Mouse (Mus musculus) natural killer cell, adult 2 months (primary cell): ENCODE measurements around the gene Btnl9.
"Not testable (repeated sequence)": the region's sequence is repeated elsewhere in the genome, so short reads cannot be mapped to it uniquely, and the experiment has no call there.

Source experiments
- DNase-seq, 2 experiments: peaks; one replicate each; pipeline ENCODE4 v3.0.0; 2022; ENCODE audit warnings: low spot score in 2 of 2

The Btnl9 gene

GRCm38 (mm10) chr11:49186955-49187488 lies at the start of gene Btnl9:
TSS of gene Btnl9 (minus strand) at chr11:49187159.
- DNase-seq = no peak

GRCm38 (mm10) chr11:49235459-49236207 lies 48.7 kb upstream of the Btnl9 start:
- DNase-seq = no peak

DNA sequence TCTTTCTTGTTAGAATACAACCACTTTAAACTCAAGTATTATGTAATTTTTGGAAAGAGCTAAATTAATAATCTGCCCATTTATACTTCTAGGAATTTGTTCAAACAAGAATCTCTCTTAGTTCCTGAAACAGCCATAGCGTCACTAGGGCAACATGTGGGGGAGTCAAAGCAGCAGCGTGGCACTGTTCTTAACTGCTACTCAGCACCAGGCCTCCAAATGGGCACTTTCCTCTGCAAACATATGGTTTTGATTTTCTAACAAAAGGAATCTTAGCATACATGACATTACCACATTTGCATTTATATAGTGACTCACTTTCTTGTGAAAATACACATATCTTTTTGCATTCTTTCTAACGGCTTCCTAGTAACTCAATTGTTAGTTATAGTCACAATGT lies 45.8 kb upstream of the Btnl9 start:
- DNase-seq = no peak

- no peak for DNase-seq
Observed at GRCm38 (mm10) chr11:49224455-49224854, 37.5 kb upstream of the Btnl9 start.

- no peak for DNase-seq
Observed at GRCm38 (mm10) chr11:49219271-49219670, 32.3 kb upstream of the Btnl9 start.

DNA sequence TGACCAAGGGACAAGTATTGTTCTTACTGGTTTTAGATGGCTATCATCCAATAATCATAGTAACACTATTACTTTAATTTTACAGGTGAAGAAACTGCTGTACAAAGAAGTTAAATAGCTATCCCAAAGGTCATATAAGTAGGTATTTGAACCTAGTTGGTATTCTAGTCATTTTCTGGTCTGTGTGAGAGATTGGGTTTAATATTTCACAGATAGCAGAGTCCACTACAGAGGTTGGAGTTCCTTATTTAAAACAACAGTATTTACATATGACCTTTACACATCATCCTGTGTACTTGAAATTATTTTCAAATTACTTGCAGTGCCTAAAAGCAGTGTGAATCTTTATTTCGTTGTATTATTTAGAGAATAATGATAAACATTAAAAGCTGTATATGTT lies 26.5 kb upstream of the Btnl9 start:
- no peak for DNase-seq

DNA sequence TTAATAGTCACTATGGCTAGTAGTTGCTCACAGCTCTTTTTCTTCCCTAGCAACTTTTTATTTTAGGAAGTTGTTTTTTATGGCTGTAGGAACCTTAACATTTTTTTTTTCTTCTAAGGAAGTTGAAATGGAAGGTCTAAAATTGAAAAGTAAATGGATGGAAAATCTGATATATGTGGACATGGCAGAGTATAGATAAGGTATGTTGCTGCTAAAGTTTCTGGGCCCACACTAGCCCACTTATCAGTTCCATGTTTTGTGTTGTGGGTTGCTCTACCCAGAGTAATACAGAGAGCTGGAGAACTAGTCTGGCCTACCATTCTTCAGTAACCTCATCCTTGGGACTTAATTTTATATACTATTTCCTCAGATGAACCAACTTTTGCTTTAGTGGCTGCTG lies 25.6 kb upstream of the Btnl9 start:
- no peak for DNase-seq

- DNase-seq = no peak
Observed at GRCm38 (mm10) chr11:49207495-49207894, 20.5 kb upstream of the Btnl9 start.

DNA sequence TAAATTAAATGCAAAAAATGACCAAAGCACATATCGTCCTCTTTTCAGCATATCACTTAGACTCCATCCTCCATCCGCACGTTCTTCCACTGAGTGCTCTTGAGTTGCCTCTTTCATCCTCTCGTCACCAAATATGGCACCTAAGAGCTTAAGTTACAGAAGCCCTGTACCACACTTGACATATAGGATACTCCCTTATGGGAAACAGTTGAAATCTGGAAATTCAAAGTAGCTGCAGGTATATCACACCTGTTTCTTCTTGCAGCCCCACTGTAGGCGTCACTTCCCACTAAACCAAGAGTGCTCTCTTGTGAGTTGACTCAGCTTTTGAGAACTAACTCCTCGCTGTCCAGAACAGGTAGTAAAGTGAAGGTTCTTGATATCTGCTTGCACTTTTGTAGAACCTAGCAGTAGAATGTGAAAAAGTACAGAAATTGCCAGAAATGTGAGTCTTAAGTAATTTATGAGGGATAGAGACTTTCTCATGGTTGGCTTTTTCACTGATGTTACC lies 18.2 kb upstream of the Btnl9 start:
- peak in 1 of 2 experiments; percentile 5 for DNase-seq

- peak; percentile 72 to 78 for DNase-seq
Observed at GRCm38 (mm10) chr11:49203771-49204497, 17.0 kb upstream of the Btnl9 start.

DNA sequence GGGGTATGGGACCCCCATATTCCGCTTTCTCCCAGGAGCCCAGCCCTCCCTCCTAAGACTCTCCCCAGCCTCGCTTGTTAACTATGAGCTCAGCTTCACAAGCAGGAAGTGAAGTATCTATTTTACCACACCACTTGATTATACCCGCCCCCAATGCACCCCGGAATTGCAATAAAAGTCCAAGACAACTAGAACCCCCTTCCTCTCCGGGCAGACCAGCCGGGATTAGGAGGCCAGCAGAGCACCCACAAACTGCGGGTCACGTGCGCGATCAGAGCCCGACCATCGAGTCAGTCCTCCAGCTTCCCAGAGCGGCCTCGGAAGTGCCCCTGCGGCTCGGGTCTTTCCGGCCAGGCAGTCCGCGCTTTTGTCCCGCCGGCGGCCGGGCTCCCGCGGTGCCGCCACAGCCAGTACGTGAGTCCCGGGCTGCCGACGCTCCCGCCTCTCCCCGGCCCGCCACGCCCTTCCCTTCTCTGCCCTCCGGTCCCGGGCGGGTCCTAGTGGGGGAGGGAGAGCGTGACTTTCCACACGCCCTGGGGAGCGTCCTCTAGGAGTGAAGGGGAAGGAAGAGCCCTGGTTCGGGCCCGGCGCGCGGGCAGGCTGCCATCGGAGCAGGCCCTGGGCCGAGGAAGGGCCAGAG lies 16.3 kb upstream of the Btnl9 start, which contains the start of gene Zfp62:
Gene Zfp62 (plus strand): TSS at position 164 of the 640 bp plus-strand sequence.
- DNase-seq = peak; percentile 93 to 94

GRCm38 (mm10) chr11:49202523-49203061 lies 15.6 kb upstream of the Btnl9 start:
- DNase-seq = peak; percentile 36

GRCm38 (mm10) chr11:49202071-49202470 lies 15.1 kb upstream of the Btnl9 start:
- no peak for DNase-seq

GRCm38 (mm10) chr11:49201142-49201541 lies 14.2 kb upstream of the Btnl9 start:
- no peak for DNase-seq

GRCm38 (mm10) chr11:49200666-49201065 lies 13.7 kb upstream of the Btnl9 start:
- no peak for DNase-seq

GRCm38 (mm10) chr11:49195819-49196322 lies 8.9 kb upstream of the Btnl9 start:
- DNase-seq = no peak

DNA sequence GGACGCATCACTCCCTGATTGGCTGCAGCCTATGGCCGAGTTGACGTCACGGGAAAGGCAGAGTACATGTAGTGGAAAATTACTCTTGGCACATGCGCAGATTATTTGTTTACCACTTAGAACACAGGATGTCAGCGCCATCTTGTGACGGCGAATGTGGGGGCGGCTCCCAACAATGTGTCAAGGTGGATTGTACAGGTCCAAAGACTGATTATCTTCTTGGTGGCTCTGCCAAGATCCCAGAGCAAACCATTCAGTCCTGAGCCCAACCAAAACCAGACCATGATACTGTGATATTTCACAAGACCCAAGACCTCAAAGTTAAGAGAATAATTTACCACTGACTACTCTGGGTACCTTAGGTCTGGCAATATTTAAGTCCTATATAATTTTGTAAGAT lies 7.8 kb upstream of the Btnl9 start:
- not testable (repeated sequence) for DNase-seq

- DNase-seq = no peak
Observed at GRCm38 (mm10) chr11:49191083-49191482, 4.1 kb upstream of the Btnl9 start.

- peak; percentile 44 to 73 for DNase-seq
Observed at GRCm38 (mm10) chr11:49189737-49190136, 2.8 kb upstream of the Btnl9 start.

DNA sequence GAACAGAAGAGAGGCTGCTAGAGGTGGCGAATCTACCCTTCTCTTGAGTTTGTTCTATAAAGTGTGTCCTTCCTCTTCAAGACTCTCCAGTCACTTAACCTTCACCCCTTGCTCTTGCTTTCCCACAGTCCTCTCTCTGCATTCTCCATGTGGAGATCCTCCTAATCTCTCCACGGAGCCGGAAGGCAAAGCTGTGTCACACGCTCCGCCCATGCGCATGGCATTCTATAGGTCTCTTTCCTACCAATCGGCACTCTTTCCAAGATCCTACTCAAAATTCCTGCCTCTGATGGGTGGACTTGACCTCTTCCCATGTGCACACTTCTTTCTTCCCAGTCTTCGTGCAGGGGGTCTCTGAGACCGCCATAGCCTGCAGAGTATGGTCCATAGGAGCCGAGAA lies 742 bp upstream of the Btnl9 start:
- no peak for DNase-seq

GRCm38 (mm10) chr11:49186452-49186851 lies 507 bp downstream of the Btnl9 start:
- DNase-seq = no peak

- DNase-seq = no peak
Observed at GRCm38 (mm10) chr11:49183172-49183571, 3.8 kb downstream of the Btnl9 start.
